Comparison of ENCODE assay signal across 11 mouse cellular contexts in genomic region chr8:125590363-125590762, GRCm38 (mm10). TPM values are rescaled to one million over a fixed set of nuclear protein-coding genes. Genes with fewer than 3 reads are reported as not detected.
A peak's percentile ranks its signal among the peaks of the same experiment; 100 is the strongest.
DNase-seq lines count a peak whose midpoint lies in the region; ATAC-seq and TF ChIP-seq lines count a peak whose summit lies in the region.
"Had no signal": no experiment of that assay in that cellular context is flagged by ENCODE, and none has a peak within 500 bp of the region (broad histone marks: within the 10 kb centered on the region; RNA-seq: fewer than 3 reads in every experiment).

No protein-coding gene starts in this region.

- no peaks in the 10 kb centered on the region for H3K9me3 ChIP-seq in midbrain, embryonic 10.5 days (replicated peaks)
- no peaks in the 10 kb centered on the region for H3K9me3 ChIP-seq in midbrain, postnatal 0 days (ENCODE audit: low read length)
- H3K9me3 ChIP-seq in forebrain, embryonic 14.5 days (replicated peaks; ENCODE audit: control insufficient read depth, low read length) = no peaks in the 10 kb centered on the region
- H3K9me3 ChIP-seq in midbrain, embryonic 12.5 days = no peaks in the 10 kb centered on the region

- H3K4me1 ChIP-seq in midbrain, embryonic 10.5 days = peaks cover 25% of the 10 kb centered on the region
- H3K4me1 ChIP-seq in midbrain, postnatal 0 days (ENCODE audit: insufficient read depth, low read length) = no peaks in the 10 kb centered on the region
- 0 out of 2 replicates have a peak, but pooled peaks cover 4% of the 10 kb centered on the region for H3K4me1 ChIP-seq in forebrain, embryonic 14.5 days (ENCODE audit: control insufficient read depth, insufficient read depth, low read length)
- peaks cover 18% of the 10 kb centered on the region for H3K4me1 ChIP-seq in midbrain, embryonic 12.5 days

- peak; percentile 45 for DNase-seq in midbrain, embryonic 10.5 days (ENCODE audit: low spot score)
- no peak for DNase-seq in midbrain, postnatal 0 days (ENCODE audit: low spot score)
- peak; percentile 28 for DNase-seq in forebrain, embryonic 14.5 days (ENCODE audit: low spot score)
- no peak for DNase-seq in lung, postnatal 25 days (ENCODE audit: low spot score)
- no peak for DNase-seq in layer of hippocampus, adult 9-10 months (ENCODE audit: low spot score)
- no peak for DNase-seq in right cerebral cortex, postnatal 10 days (ENCODE audit: low spot score in 2 of 2)
- DNase-seq: adrenal gland, adult 2 months; layer of hippocampus, postnatal 36 days; thymus, postnatal 4 days had no signal

- H3K4me3 ChIP-seq in midbrain, embryonic 10.5 days = no peak overlapping the region
- H3K4me3 ChIP-seq in midbrain, postnatal 0 days (ENCODE audit: low read depth, low read length) = no peak overlapping the region
- H3K4me3 ChIP-seq in forebrain, embryonic 14.5 days (ENCODE audit: low read depth, low read length) = no peak overlapping the region
- no peak overlapping the region for H3K4me3 ChIP-seq in midbrain, embryonic 12.5 days

- no peaks in the 10 kb centered on the region for H3K36me3 ChIP-seq in midbrain, embryonic 10.5 days
- no peaks in the 10 kb centered on the region for H3K36me3 ChIP-seq in midbrain, postnatal 0 days (ENCODE audit: insufficient read depth, low read length)
- no peaks in the 10 kb centered on the region for H3K36me3 ChIP-seq in forebrain, embryonic 14.5 days (ENCODE audit: control insufficient read depth, insufficient read depth, low read length)
- no peaks in the 10 kb centered on the region for H3K36me3 ChIP-seq in midbrain, embryonic 12.5 days

- no peak for TF ChIP-seq CTCF in midbrain, postnatal 0 days (IDR thresholded peaks at IDR 0.05)

- ATAC-seq in midbrain, postnatal 0 days (ENCODE audit: low FRiP score) = no peak
- 0 out of 2 replicates have a peak, but pooled peaks have one; percentile 20 for ATAC-seq in forebrain, embryonic 14.5 days
- ATAC-seq in midbrain, embryonic 12.5 days (ENCODE audit: low FRiP score, low read depth) = peak; percentile 85
- ATAC-seq: lung, postnatal 0 days had no signal

- peak overlapping the region; percentile 77 for H3K27ac ChIP-seq in midbrain, embryonic 10.5 days (replicated peaks)
- H3K27ac ChIP-seq in midbrain, postnatal 0 days (ENCODE audit: low read depth, low read length) = no peak overlapping the region
- H3K27ac ChIP-seq in forebrain, embryonic 14.5 days (ENCODE audit: low read depth, low read length) = no peak overlapping the region
- H3K27ac ChIP-seq in midbrain, embryonic 12.5 days (replicated peaks) = peak overlapping the region; percentile 47

- 40% methylated on average over 3 of the region's 3 CpGs for WGBS in midbrain, embryonic 10.5 days
- 26% methylated on average over 3 of the region's 3 CpGs for WGBS in midbrain, postnatal 0 days
- 17% methylated on average over 3 of the region's 3 CpGs for WGBS in forebrain, embryonic 14.5 days
- 18% methylated on average over 3 of the region's 3 CpGs for WGBS in midbrain, embryonic 12.5 days

- H3K9ac ChIP-seq in midbrain, postnatal 0 days (replicated peaks; ENCODE audit: low read length, poor library complexity, severe bottlenecking) = no peak overlapping the region
- no peak overlapping the region for H3K9ac ChIP-seq in forebrain, embryonic 14.5 days (ENCODE audit: low read length)
- no peak overlapping the region for H3K9ac ChIP-seq in midbrain, embryonic 12.5 days (replicated peaks)

- H3K4me2 ChIP-seq in midbrain, postnatal 0 days (ENCODE audit: low read depth, low read length, poor library complexity, severe bottlenecking) = no peak overlapping the region
- no peak overlapping the region for H3K4me2 ChIP-seq in forebrain, embryonic 14.5 days (ENCODE audit: low read length)
- H3K4me2 ChIP-seq in midbrain, embryonic 12.5 days (replicated peaks) = no peak overlapping the region

- no peaks in the 10 kb centered on the region for H3K27me3 ChIP-seq in midbrain, embryonic 10.5 days (ENCODE audit: low read depth, poor library complexity, severe bottlenecking)
- H3K27me3 ChIP-seq in midbrain, postnatal 0 days (ENCODE audit: insufficient read depth, low read length) = no peaks in the 10 kb centered on the region
- H3K27me3 ChIP-seq in forebrain, embryonic 14.5 days (replicated peaks; ENCODE audit: control insufficient read depth, insufficient read depth, low read length) = no peaks in the 10 kb centered on the region
- no peaks in the 10 kb centered on the region for H3K27me3 ChIP-seq in midbrain, embryonic 12.5 days

RNA-seq across cellular contexts. Expression of gene Sipa1l2, which starts 20.8 kb away (rescaled TPM):
- polyA plus RNA-seq in midbrain, embryonic 10.5 days (2016; fragmentation: Nextera tagmentation; extraction: Ambion mirVana) = 14.8 and 21.9 TPM in 2 replicates
- total RNA-seq in midbrain, postnatal 0 days (2014; rRNA removed) = 52.6 and 53.7 TPM in 2 replicates
- polyA plus RNA-seq in midbrain, postnatal 0 days (2015; fragmentation: Nextera tagmentation; extraction: Ambion mirVana) = 8.8 and 10.1 TPM in 2 replicates
- polyA plus RNA-seq in forebrain, embryonic 14.5 days (2014; fragmentation: Nextera tagmentation; extraction: Ambion mirVana) = 15.5 and 19.9 TPM in 2 replicates
- polyA plus RNA-seq in midbrain, embryonic 12.5 days (2016; fragmentation: Nextera tagmentation; extraction: Ambion mirVana) = 43.7 and 45.4 TPM in 2 replicates

Comparison
In these comparisons a context has a peak if more than half of its experiments do, and no peak if none do; other contexts are left out.
1. DNase-seq: peak in midbrain, embryonic 10.5 days (single experiment) and forebrain, embryonic 14.5 days (single experiment); none in midbrain, postnatal 0 days (single experiment), lung, postnatal 25 days (single experiment), layer of hippocampus, adult 9-10 months (single experiment) and right cerebral cortex, postnatal 10 days (0 of 2).
2. H3K27ac ChIP-seq: peak in midbrain, embryonic 10.5 days (single experiment) and midbrain, embryonic 12.5 days (single experiment); none in midbrain, postnatal 0 days (single experiment) and forebrain, embryonic 14.5 days (single experiment).